Mouse (Mus musculus) stomach, embryonic 15.5 days (tissue): ENCODE results near the gene Unc45b. TPM values are rescaled to one million over a fixed set of nuclear protein-coding genes. Genes with fewer than 3 reads are reported as not detected.
A peak's percentile ranks its signal among the peaks of the same experiment; 100 is the strongest.

Experiments used
- ATAC-seq: fragments of 200-750 bp; cut with Nextera tagmentation; 2 replicates; pipeline ENCODE4 v1.8.0; 2017; ENCODE audit warnings: low read depth, moderate number of reproducible peaks, moderate TSS enrichment; ENCODE audit not compliant: insufficient read depth, low FRiP score
- H3K27ac ChIP-seq: fragments of 300-500 bp; sonication (generic); 2 replicates; pipeline ENCODE4 v1.5.1; 2015; ENCODE audit warnings: mild to moderate bottlenecking, inconsistent platforms
- H3K27me3 ChIP-seq: fragments of 300-500 bp; sonication (generic); replicated peaks from 2 replicates; pipeline ENCODE4 v1.6.1; 2015; ENCODE audit warnings: inconsistent platforms
- H3K36me3 ChIP-seq: fragments of 300-500 bp; sonication (generic); 2 replicates; pipeline ENCODE4 v1.6.1; 2015; ENCODE audit warnings: inconsistent platforms
- H3K4me1 ChIP-seq: fragments of 300-500 bp; sonication (generic); 2 replicates; pipeline ENCODE4 v1.6.1; 2015; ENCODE audit warnings: inconsistent platforms
- H3K4me2 ChIP-seq: fragments of 300-500 bp; sonication (generic); 2 replicates; pipeline ENCODE4 v1.6.1; 2015; ENCODE audit warnings: mild to moderate bottlenecking, inconsistent platforms
- H3K4me3 ChIP-seq: fragments of 300-500 bp; sonication (generic); replicated peaks from 2 replicates; pipeline ENCODE4 v1.5.1; 2015; ENCODE audit warnings: inconsistent platforms
- H3K9ac ChIP-seq: fragments of 300-500 bp; sonication (generic); 2 replicates; pipeline ENCODE4 v1.6.1; 2015; ENCODE audit warnings: inconsistent platforms
- H3K9me3 ChIP-seq: fragments of 300-500 bp; sonication (generic); 2 replicates; pipeline ENCODE4 v1.6.1; 2016; ENCODE audit warnings: inconsistent platforms
- WGBS: fragments of 180-500 bp; shearing (Covaris S2); methylation state at CpG from one replicate; pipeline ENCODE4 v1.1.7; 2015; 5-methylcytosine and 5-hydroxymethylcytosine counted together
- polyA plus RNA-seq: library from polyadenylated mRNA; unstranded; fragments of >200 nt; fragmentation: Nextera tagmentation; extraction: Ambion mirVana; gene quantifications from 2 replicates; pipeline ENCODE4 v1.2.1, GENCODE M21; 2015

Gene Unc45b
- polyA plus RNA-seq, 1 experiment from 2014 or later: 2.6 TPM

DNA sequence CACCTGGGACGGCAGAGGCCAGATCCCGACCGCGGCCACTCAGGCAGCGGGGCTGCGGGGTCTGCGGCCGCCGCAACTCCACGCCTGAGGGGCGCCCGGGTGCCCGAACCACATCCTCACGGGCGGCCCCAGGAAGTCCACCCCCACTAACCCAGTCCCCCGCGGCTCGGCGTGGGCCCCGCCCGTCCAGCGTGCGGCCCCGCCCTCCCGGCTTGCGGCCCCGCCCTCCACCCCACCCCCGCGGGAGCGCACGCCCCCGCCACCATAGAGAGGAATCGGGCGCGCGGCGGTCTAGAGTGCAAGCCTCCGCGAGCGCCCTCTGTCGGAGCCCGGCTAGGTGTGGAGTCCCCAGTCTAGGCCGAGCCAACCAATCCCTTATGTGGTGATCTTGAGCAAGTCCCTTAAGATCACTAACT, 39.3 kb upstream of the Unc45b start, which contains the start of gene Rffl:
Rffl (minus strand) TSS at position 180 of the 416 bp plus-strand sequence.
- H3K27ac ChIP-seq: peak within 1 kb of the TSS; percentile 80
- no peaks in the 10 kb centered on the region for H3K9me3 ChIP-seq
- no peaks in the 10 kb centered on the region for H3K36me3 ChIP-seq
- peak within 1 kb of the TSS; percentile 76 for H3K9ac ChIP-seq
- no peaks in the 10 kb centered on the region for H3K4me1 ChIP-seq
- peak within 1 kb of the TSS; percentile 95 for H3K4me3 ChIP-seq
- H3K4me2 ChIP-seq: peak within 1 kb of the TSS; percentile 57
- no peaks in the 10 kb centered on the region for H3K27me3 ChIP-seq
- WGBS: under 1% methylated on average over 43 of the region's 43 CpGs
- peak; percentile 98 for ATAC-seq

DNA sequence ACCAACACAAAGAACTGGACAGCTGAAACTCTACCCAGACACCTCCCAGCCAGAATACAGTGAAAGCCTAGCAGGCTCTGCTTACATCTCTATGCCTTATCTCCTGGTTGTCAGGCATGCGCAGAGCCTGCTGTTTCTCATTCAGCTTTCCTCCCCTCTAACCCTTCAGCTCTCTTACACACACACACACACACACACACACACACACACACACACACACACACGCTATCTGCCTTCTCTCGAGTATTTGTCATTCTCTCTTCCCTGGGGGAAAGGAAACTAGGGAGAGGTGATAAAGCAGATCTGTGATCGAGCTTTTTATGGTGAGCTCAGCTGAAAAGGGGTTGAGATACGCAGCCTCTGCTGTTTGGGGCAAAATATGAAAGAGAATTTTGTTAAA, 35.4 kb upstream of the Unc45b start:
- no peaks in the 10 kb centered on the region for H3K36me3 ChIP-seq
- no peaks in the 10 kb centered on the region for H3K27me3 ChIP-seq
- no peak overlapping the region for H3K9ac ChIP-seq
- no peak for ATAC-seq
- no peak overlapping the region for H3K27ac ChIP-seq
- no peaks in the 10 kb centered on the region for H3K9me3 ChIP-seq
- 36% methylated on average over 5 of the region's 5 CpGs for WGBS
- H3K4me2 ChIP-seq: no peak overlapping the region
- H3K4me1 ChIP-seq: no peaks in the 10 kb centered on the region
- H3K4me3 ChIP-seq: no peak overlapping the region

- no peak overlapping the region for H3K27ac ChIP-seq
- no peaks in the 10 kb centered on the region for H3K4me1 ChIP-seq
- H3K4me3 ChIP-seq: no peak overlapping the region
- no peaks in the 10 kb centered on the region for H3K9me3 ChIP-seq
- ATAC-seq: no peak
- H3K9ac ChIP-seq: no peak overlapping the region
- WGBS: 85% methylated on average over 5 of the region's 5 CpGs
- H3K27me3 ChIP-seq: no peaks in the 10 kb centered on the region
- no peaks in the 10 kb centered on the region for H3K36me3 ChIP-seq
- H3K4me2 ChIP-seq: no peak overlapping the region
Measured at GRCm38 (mm10) chr11:82875631-82876030, 34.7 kb upstream of the Unc45b start.

- 85% methylated on average over 7 of the region's 7 CpGs for WGBS
- H3K4me1 ChIP-seq: no peaks in the 10 kb centered on the region
- H3K27ac ChIP-seq: no peak overlapping the region
- H3K4me3 ChIP-seq: no peak overlapping the region
- no peak overlapping the region for H3K9ac ChIP-seq
- no peaks in the 10 kb centered on the region for H3K36me3 ChIP-seq
- no peak for ATAC-seq
- no peaks in the 10 kb centered on the region for H3K27me3 ChIP-seq
- no peaks in the 10 kb centered on the region for H3K9me3 ChIP-seq
- H3K4me2 ChIP-seq: no peak overlapping the region
Measured at GRCm38 (mm10) chr11:82877726-82878344, 32.5 kb upstream of the Unc45b start.

DNA sequence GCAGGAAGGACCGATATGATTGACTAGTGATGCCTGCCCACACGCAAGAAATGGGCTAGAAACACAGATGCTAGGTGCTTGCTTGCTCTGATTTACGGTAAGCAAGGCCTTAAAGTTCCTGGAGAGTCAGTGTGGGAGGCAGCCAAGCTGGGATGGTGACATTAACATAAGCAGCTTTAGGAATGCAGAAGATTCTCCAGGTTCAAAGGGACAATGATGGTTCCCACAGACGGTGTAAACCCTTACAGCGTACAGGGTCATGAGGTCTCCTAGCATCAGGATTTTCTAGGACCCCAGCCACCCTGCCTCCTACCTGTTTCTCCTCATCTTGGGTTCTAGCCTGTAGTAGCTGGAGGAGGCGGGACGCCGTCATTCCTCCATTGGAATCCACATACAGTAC, 27.2 kb upstream of the Unc45b start:
- Histone ChIP-seq H3K4me2 (no peak overlapping the region), H3K27ac (no peak overlapping the region), H3K36me3 (no peaks in the 10 kb centered on the region), H3K4me3 (no peak overlapping the region), H3K4me1 (peaks cover 5% of the 10 kb centered on the region), H3K9ac (no peak overlapping the region), H3K27me3 (no peaks in the 10 kb centered on the region), H3K9me3 (no peaks in the 10 kb centered on the region)
- no peak for ATAC-seq
- WGBS: 68% methylated on average over 8 of the region's 8 CpGs

GRCm38 (mm10) chr11:82886559-82886958, 23.8 kb upstream of the Unc45b start:
- no peak overlapping the region for H3K27ac ChIP-seq
- WGBS: 86% methylated on average over 3 of the region's 3 CpGs
- H3K4me1 ChIP-seq: peaks cover 15% of the 10 kb centered on the region
- H3K9ac ChIP-seq: no peak overlapping the region
- H3K4me3 ChIP-seq: no peak overlapping the region
- no peak overlapping the region for H3K4me2 ChIP-seq
- no peak for ATAC-seq
- H3K36me3 ChIP-seq: no peaks in the 10 kb centered on the region
- H3K9me3 ChIP-seq: no peaks in the 10 kb centered on the region
- H3K27me3 ChIP-seq: 0 out of 2 replicates have a peak, but pooled peaks cover 2% of the 10 kb centered on the region

DNA sequence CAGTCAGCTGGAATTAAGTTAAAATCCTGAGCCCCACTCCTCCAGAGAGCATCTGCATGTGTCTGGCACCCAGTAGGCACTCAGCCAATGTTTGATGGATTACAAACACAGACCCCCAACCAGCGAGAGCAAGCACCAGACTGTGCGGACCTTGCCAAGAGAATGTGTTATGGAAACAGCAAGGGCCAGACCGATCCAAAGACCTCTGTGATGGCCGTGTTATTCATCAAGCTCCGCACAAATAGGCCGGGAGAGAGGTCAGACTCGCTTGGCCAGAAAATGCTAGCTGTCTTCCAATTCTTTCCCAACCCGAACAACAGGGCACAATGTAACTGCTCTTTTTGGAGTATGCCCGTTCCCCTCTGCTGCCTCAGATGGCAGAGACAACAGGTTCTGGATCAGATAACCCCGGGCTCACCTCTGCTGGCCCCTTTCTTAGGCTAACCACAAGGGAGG, 21.8 kb upstream of the Unc45b start:
- Histone ChIP-seq H3K4me1 (peaks cover 15% of the 10 kb centered on the region), H3K36me3 (no peaks in the 10 kb centered on the region), H3K9me3 (no peaks in the 10 kb centered on the region), H3K9ac (peak overlapping the region; percentile 13; the same call in 1 of the 2 replicates), H3K4me3 (peak overlapping the region; percentile 61; the same call in 1 of the 2 replicates), H3K27me3 (0 out of 2 replicates have a peak, but pooled peaks cover 3% of the 10 kb centered on the region), H3K27ac (no peak overlapping the region), H3K4me2 (peak overlapping the region; percentile 85)
- peak; percentile 29; the same call in 1 of the 2 replicates for ATAC-seq
- WGBS: 32% methylated on average over 10 of the region's 10 CpGs

DNA sequence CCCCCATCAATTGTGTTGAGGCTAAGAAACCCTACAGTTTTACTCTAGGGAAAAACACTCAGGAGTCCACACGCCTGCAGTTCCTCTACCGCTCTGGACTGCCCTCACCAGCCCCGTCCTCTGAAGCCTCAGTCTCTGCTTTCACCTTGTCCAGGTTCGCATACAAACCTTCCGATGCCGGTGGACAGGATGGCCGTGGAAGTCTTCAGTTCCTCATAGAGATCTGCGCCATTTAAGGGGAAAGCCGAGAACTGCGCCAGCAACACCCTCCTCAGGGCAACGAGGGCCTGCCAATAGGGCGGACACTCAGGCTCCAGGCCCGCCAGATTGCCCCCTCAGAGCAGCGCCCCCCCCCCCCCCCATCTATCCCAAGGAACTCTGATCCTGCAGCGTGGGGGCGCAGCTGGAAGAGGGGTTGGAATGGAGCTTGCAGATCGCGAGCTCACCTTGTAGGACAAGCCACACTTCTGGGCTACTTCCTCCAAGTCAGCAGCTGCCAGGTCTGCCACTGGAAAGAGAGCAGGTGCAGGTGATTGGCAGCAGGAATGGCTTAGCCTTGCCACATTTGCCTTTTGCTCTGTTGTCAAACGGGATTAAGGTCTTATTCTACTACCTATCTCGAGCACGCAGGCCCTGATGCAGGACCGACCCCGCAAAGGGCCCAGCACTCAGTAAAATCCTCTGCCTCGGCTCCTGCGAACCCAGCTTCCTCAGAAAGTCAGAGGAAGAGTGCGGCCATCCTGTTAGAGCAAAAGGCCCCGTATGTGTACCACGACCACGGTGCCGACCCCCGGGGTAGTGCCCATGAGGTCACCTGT, 20.6 kb upstream of the Unc45b start:
- Histone ChIP-seq H3K9ac (peak overlapping the region; percentile 62), H3K4me2 (peak overlapping the region; percentile 85), H3K27me3 (0 out of 2 replicates have a peak, but pooled peaks cover 3% of the 10 kb centered on the region), H3K9me3 (no peaks in the 10 kb centered on the region), H3K4me1 (peaks cover 15% of the 10 kb centered on the region), H3K36me3 (no peaks in the 10 kb centered on the region), H3K4me3 (peak overlapping the region; percentile 61), H3K27ac (peak overlapping the region; percentile 70)
- 6% methylated on average over 28 of the region's 31 CpGs for WGBS
- ATAC-seq: peak; percentile 15; the same call in 1 of the 2 replicates

GRCm38 (mm10) chr11:82890342-82890762, 20.0 kb upstream of the Unc45b start, which contains the start of gene Rad51d:
Rad51d (minus strand) TSS chr11:82890614.
- under 1% methylated on average over 26 of the region's 26 CpGs for WGBS
- Histone ChIP-seq H3K9me3 (no peaks in the 10 kb centered on the region), H3K4me3 (peak within 1 kb of the TSS; percentile 61), H3K27me3 (0 out of 2 replicates have a peak, but pooled peaks cover 3% of the 10 kb centered on the region), H3K9ac (peak within 1 kb of the TSS; percentile 62), H3K27ac (peak within 1 kb of the TSS; percentile 70), H3K4me2 (peak within 1 kb of the TSS; percentile 85), H3K4me1 (peaks cover 15% of the 10 kb centered on the region), H3K36me3 (no peaks in the 10 kb centered on the region)
- peak; percentile 90 for ATAC-seq

- WGBS: 49% methylated on average over 7 of the region's 7 CpGs
- 0 out of 2 replicates have a peak, but pooled peaks cover 3% of the 10 kb centered on the region for H3K27me3 ChIP-seq
- no peaks in the 10 kb centered on the region for H3K36me3 ChIP-seq
- no peak for ATAC-seq
- H3K9me3 ChIP-seq: no peaks in the 10 kb centered on the region
- H3K4me3 ChIP-seq: no peak within 1 kb of the TSS
- H3K27ac ChIP-seq: no peak within 1 kb of the TSS
- no peak within 1 kb of the TSS for H3K9ac ChIP-seq
- peaks cover 15% of the 10 kb centered on the region for H3K4me1 ChIP-seq
- no peak within 1 kb of the TSS for H3K4me2 ChIP-seq
Measured at GRCm38 (mm10) chr11:82891936-82892335, 18.4 kb upstream of the Unc45b start, which contains the start of gene Fndc8. Fndc8 (plus strand) TSS chr11:82892124.

DNA sequence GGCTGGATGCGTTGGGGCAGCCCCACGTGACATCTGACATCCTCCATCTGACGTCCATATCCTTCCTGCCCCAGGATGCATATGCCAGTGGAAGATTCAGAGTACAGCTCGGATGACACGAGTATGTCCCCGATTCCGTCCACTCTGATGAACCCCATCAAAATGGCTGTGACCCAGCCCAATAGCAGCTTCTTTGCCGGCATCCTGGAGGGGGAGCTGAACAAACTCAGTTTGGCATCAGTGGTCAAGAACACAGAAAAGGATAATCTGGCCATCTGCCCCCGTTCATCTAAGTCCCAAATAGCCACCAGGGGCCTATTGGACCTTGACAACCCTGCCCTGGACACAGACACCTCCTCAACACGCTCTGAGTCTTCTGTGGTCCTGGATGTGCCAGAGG, 12.9 kb upstream of the Unc45b start:
- Histone ChIP-seq H3K27me3 (no peaks in the 10 kb centered on the region), H3K36me3 (peaks cover 20% of the 10 kb centered on the region), H3K4me1 (no peaks in the 10 kb centered on the region), H3K27ac (no peak overlapping the region), H3K4me3 (no peak overlapping the region), H3K4me2 (no peak overlapping the region), H3K9ac (no peak overlapping the region), H3K9me3 (no peaks in the 10 kb centered on the region)
- no peak for ATAC-seq
- WGBS: 78% methylated on average over 10 of the region's 10 CpGs

DNA sequence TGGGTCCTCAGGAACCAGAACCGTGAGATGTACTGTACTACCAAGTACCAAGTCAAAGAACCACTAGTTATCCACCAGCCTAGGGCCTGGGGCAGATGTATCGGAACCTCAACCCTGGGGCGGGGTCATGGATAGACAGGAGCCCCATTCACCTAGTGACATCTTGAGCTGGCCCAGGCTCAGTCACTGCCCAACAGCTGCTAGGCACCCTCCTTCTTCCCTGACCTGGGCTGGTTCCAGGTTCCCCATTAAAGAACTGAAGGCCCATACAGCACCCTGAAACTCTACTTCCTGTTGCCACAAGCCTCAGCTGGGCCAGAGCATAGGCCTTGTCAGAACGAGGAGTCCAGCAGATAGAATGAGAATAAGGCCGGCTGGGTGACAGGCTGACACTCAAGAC, 10.6 kb upstream of the Unc45b start:
- Histone ChIP-seq H3K4me2 (no peak overlapping the region), H3K4me3 (no peak overlapping the region), H3K4me1 (no peaks in the 10 kb centered on the region), H3K36me3 (peaks cover 41% of the 10 kb centered on the region), H3K9me3 (no peaks in the 10 kb centered on the region), H3K27me3 (no peaks in the 10 kb centered on the region), H3K9ac (no peak overlapping the region), H3K27ac (no peak overlapping the region)
- whole genome bisulfite sequencing: 89% methylated on average over 5 of the region's 5 CpGs
- ATAC-seq: no peak
